Mouse (Mus musculus) pancreas, adult 10 weeks (tissue): ENCODE results near the gene Evpl. TPM values are rescaled to one million over a fixed set of nuclear protein-coding genes. Genes with fewer than 3 reads are reported as not detected.

Experiments used
- polyA plus RNA-seq: library from polyadenylated mRNA; stranded (reverse); fragments of 350-450 nt; fragmentation: Illumina TruSeq; extraction: RNeasy Lipid Tissue Mini Kit (QIAGEN cat#74804); gene quantifications from one replicate; pipeline ENCODE4 v1.2.3, GENCODE M21; 2015; ENCODE audit warnings: low read depth, low replicate concordance; ENCODE audit not compliant: insufficient read depth

Gene Evpl
- polyA plus RNA-seq: 1.1 TPM

DNA sequence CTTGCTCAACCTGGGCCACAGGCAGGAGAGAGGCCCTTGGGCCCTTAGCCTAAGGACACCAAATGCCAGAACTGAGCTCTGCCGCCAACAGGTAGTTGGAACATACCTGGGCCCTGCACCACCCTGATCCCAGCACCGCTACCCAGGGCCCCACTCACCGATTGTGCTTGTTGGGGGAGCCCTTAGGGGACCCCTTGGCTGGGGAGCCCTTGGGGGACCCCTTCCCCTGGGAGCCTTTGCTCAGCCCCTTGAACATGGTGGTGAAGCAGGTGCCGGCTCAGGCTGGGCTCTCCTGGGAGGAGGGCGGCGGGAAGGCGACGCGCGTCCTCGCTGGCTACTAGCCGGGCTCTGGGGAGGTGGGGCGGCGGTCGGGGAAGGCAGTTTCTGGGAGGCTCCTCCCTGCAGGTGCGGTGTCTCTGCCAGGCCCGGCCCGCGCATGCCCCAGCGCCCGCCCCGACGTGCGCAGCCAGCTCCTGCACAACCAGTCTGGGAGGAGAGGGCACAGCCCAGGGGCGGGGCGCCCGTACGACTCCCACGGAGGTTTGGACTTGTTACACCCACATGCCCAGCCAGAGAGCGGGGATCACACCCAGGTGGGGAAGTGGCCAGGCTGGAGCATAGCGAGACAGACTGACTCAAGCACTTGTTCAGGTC is at the start of gene Evpl:
Evpl (minus strand) TSS at position 336 of the 654 bp plus-strand sequence.

GRCm38 (mm10) chr11:116280751-116281663 is 43.1 kb upstream of the Evpl start, which contains the start of gene Galr2:
Galr2 (plus strand) TSS chr11:116280939.

DNA sequence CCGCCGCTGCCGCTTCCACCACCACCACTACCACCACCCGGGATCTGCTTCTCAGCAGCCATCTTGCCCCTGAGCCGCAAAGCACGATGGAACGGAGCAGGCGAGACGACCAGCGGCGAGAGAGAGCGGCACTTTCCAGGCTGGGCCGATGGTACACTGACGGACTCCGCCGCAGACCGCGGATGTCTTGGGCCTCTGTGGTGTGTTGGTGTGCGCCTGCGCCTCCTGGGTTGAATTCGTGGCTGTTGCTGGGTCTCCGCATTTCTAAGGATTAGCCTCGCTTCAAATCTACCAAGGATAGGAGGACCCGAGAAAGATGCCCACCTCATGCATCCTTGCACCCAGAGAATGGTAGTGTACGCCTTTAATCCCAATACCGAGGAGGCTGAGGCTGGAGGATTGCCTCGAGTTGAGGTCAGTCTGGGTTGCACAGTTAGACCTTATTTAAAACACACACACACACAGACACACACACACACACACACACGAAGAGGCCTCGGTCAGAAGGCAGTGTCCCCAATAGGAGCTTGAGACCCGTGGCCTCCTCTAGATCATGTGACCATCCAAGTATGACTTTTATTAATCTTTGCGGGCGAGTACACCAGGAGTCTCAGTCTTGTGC is 36.3 kb upstream of the Evpl start, which contains the start of gene Srp68:
Srp68 (minus strand) TSS at position 173 of the 622 bp plus-strand sequence.

DNA sequence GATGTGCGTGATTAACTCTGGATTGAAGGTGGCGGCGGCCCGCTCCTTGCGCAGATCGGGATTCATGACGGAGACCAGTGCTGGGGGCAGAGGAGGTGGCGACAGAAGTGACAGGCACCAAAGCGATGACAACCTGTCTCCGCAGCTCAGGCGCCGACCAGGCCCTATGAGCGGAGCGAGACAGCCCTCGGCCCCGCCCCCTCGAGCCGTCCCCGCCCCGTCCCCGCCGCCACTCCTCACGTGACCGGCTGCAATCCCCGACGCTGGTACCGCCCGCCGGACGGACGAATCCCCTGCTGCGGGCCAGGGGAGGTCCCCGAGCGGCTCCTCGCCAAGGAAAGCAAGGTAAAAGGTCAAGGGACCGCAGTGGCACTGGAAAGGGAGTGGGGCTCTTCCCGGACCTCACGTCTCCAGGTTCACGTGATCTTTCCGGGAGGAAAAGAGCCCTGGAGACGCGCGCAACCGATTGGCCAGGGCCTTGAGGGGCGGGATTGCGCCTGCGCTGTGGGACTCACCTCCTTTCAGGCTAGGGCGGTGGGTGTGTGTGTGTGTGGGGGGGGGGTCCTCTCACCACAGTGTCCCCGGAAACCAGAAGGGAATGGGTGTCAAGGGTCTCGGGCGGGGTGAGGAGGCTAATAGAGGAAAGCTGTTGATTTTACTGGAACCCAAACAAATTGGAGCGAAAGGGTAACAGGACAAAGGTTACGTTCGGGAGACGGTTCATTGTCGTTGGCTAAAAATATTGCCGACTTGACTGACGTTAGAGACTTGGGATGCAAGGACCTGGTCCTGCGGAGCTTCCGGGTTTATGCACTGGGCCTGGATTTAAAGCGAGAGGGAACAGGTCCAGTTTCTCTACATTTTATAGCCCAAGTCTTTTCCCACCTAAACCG is 39.0 kb downstream of the Evpl start, which contains the start of the genes Ten1 and Acox1:
Ten1 (plus strand) TSS at position 217 of the 893 bp plus-strand sequence.
Acox1 (minus strand) TSS at position 407 of the 893 bp plus-strand sequence.

Other genes starting within 250 kb of the Evpl start
- gene Galk1, start 225.4 kb downstream of the Evpl start, polyA plus RNA-seq: 11.8 TPM
- gene H3f3b, start 210.1 kb downstream of the Evpl start, polyA plus RNA-seq: 85.3 TPM
- gene Unk, start 207.8 kb downstream of the Evpl start, polyA plus RNA-seq: 5.1 TPM
- 2.5 TPM for gene Unc13d, start 160.1 kb downstream of the Evpl start, polyA plus RNA-seq
- 26.2 TPM for gene Wbp2, start 151.1 kb downstream of the Evpl start, polyA plus RNA-seq
- gene Trim47, start 110.9 kb downstream of the Evpl start, polyA plus RNA-seq: 14.4 TPM
- gene Trim65, start 106.9 kb downstream of the Evpl start, polyA plus RNA-seq: 2.2 TPM
- gene Mrpl38, start 99.2 kb downstream of the Evpl start, polyA plus RNA-seq: 14.6 TPM
- 8.8 TPM for gene Fbf1, start 69.9 kb downstream of the Evpl start, polyA plus RNA-seq
- gene Ten1, start 39.2 kb downstream of the Evpl start, polyA plus RNA-seq: 7.9 TPM
- 15.4 TPM for gene Acox1, start 39.0 kb downstream of the Evpl start, polyA plus RNA-seq
- 30.8 TPM for gene Srp68, start 36.1 kb upstream of the Evpl start, polyA plus RNA-seq
- not detected for gene Galr2, start 42.9 kb upstream of the Evpl start, polyA plus RNA-seq
- gene Exoc7, start 69.2 kb upstream of the Evpl start, polyA plus RNA-seq: 9.2 TPM
- gene Foxj1, start 97.3 kb upstream of the Evpl start, polyA plus RNA-seq: 1.4 TPM
- 1.6 TPM for gene Rnf157, start 175.0 kb upstream of the Evpl start, polyA plus RNA-seq
- gene Ubald2, start 196.0 kb upstream of the Evpl start, polyA plus RNA-seq: 10.8 TPM
- gene Qrich2, start 228.2 kb upstream of the Evpl start, polyA plus RNA-seq: not detected